Mouse (Mus musculus): ENCODE measurements around the gene 4931440F15Rik. TPM values are rescaled to one million over a fixed set of nuclear protein-coding genes. Genes with fewer than 3 reads are reported as not detected.

Gene 4931440F15Rik
- polyA plus RNA-seq, 1 experiment from 2014 or later, result 1.3 TPM

- Histone ChIP-seq H3K9ac (replicated peaks; ENCODE audit: low read depth, low read length) (no peak overlapping the region), H3K27me3 (ENCODE audit: control insufficient read depth, insufficient read depth, low read length) (no peaks in the 10 kb centered on the region), H3K4me2 (ENCODE audit: low read depth, low read length) (no peak overlapping the region), H3K27ac (ENCODE audit: low read depth, low read length) (no peak overlapping the region), H3K36me3 (ENCODE audit: control insufficient read depth, insufficient read depth, low read length) (no peaks in the 10 kb centered on the region), H3K4me1 (ENCODE audit: control insufficient read depth, insufficient read depth, low read length) (no peaks in the 10 kb centered on the region), H3K4me3 (ENCODE audit: low read depth, low read length) (no peak overlapping the region), H3K9me3 (ENCODE audit: control insufficient read depth, low read length) (no peaks in the 10 kb centered on the region)
- no peak for ATAC-seq (ENCODE audit: low read depth)
- WGBS, result 90% methylated on average over 7 of the region's 7 CpGs
Measured at GRCm38 (mm10) chr11:29808981-29809589, 16.4 kb downstream of the 4931440F15Rik start.

DNA sequence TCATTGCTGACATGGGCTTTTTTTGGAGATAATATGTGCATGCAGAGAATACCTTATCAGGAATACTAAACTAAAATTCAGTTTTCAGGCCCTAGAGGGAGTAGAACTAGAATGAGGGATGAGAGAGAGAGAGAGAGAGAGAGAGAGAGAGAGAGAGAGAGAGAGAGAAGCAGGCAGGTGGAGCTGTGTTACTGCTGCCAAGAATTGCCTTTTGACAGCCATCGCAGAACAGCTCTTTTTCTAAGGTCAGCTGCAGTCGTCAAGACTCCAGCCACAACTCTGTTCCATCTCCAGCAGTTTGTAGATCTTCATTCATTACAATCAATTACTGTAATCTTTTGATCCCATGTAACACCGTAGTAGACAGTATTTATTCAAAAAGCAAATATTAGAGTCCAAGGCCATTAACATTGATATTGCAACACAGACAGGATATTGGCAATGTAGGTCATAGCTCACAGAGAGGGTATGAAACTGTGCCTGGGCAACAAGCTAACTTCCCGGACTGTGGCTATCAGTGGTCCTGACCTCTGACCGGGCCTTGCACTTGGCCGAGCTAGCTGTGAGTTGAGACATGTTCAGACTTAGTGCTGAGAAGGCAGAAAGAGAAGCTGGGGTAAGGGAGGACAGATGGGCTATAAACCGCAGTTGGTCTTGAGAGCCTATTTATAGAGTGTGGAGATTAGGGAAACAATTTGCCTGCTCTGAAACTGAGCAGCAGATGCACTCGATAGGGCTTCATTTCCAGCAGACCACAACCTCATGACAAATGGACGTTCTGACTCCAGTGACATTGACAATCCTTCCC lies 17.1 kb downstream of the 4931440F15Rik start:
- no peaks in the 10 kb centered on the region for H3K4me1 ChIP-seq (ENCODE audit: control insufficient read depth, insufficient read depth, low read length)
- H3K9ac ChIP-seq (replicated peaks; ENCODE audit: low read depth, low read length), result no peak overlapping the region
- peak; percentile 57; the same call in 1 of the 2 replicates for ATAC-seq (ENCODE audit: low read depth)
- WGBS, result 57% methylated on average over 9 of the region's 9 CpGs
- H3K4me2 ChIP-seq (ENCODE audit: low read depth, low read length), result no peak overlapping the region
- no peak overlapping the region for H3K4me3 ChIP-seq (ENCODE audit: low read depth, low read length)
- H3K27ac ChIP-seq (ENCODE audit: low read depth, low read length), result no peak overlapping the region
- H3K36me3 ChIP-seq (ENCODE audit: control insufficient read depth, insufficient read depth, low read length), result no peaks in the 10 kb centered on the region
- no peaks in the 10 kb centered on the region for H3K9me3 ChIP-seq (ENCODE audit: control insufficient read depth, low read length)
- H3K27me3 ChIP-seq (ENCODE audit: control insufficient read depth, insufficient read depth, low read length), result no peaks in the 10 kb centered on the region

DNA sequence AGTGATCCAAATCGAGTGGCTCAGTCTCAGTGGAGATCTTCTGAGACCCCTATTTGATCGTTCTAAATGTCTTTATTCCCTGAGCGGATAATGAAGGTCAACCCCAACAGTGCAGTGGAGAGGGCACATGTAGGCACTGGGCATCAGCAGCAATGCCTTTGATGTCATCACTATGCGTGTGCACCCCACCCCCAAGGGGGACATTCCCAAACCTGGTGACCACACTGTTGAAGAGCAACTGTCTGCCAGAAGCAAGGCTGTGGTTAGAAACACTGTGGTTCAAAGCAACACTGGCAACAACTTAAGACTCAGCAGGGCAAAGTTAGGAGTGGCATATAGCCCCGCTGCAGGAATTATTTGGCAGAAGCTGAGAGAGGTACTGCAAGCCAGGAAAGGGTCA lies 18.1 kb downstream of the 4931440F15Rik start:
- Histone ChIP-seq H3K4me1 (ENCODE audit: control insufficient read depth, insufficient read depth, low read length) (no peaks in the 10 kb centered on the region), H3K4me3 (ENCODE audit: low read depth, low read length) (no peak overlapping the region), H3K36me3 (ENCODE audit: control insufficient read depth, insufficient read depth, low read length) (no peaks in the 10 kb centered on the region), H3K9me3 (ENCODE audit: control insufficient read depth, low read length) (no peaks in the 10 kb centered on the region), H3K27ac (ENCODE audit: low read depth, low read length) (no peak overlapping the region), H3K27me3 (ENCODE audit: control insufficient read depth, insufficient read depth, low read length) (no peaks in the 10 kb centered on the region), H3K4me2 (ENCODE audit: low read depth, low read length) (no peak overlapping the region), H3K9ac (replicated peaks; ENCODE audit: low read depth, low read length) (no peak overlapping the region)
- no peak for ATAC-seq (ENCODE audit: low read depth)
- WGBS, result 88% methylated on average over 5 of the region's 5 CpGs

- Histone ChIP-seq H3K9ac (replicated peaks; ENCODE audit: low read depth, low read length) (no peak overlapping the region), H3K9me3 (ENCODE audit: control insufficient read depth, low read length) (no peaks in the 10 kb centered on the region), H3K27ac (ENCODE audit: low read depth, low read length) (no peak overlapping the region), H3K36me3 (ENCODE audit: control insufficient read depth, insufficient read depth, low read length) (no peaks in the 10 kb centered on the region), H3K4me3 (ENCODE audit: low read depth, low read length) (no peak overlapping the region), H3K27me3 (ENCODE audit: control insufficient read depth, insufficient read depth, low read length) (no peaks in the 10 kb centered on the region), H3K4me1 (ENCODE audit: control insufficient read depth, insufficient read depth, low read length) (no peaks in the 10 kb centered on the region), H3K4me2 (ENCODE audit: low read depth, low read length) (no peak overlapping the region)
- WGBS, result 89% methylated on average over 2 of the region's 2 CpGs
- ATAC-seq (ENCODE audit: low read depth), result no peak
Measured at GRCm38 (mm10) chr11:29801432-29802427, 23.7 kb downstream of the 4931440F15Rik start.

GRCm38 (mm10) chr11:29799839-29800238 lies 25.6 kb downstream of the 4931440F15Rik start:
- Histone ChIP-seq H3K9me3 (ENCODE audit: control insufficient read depth, low read length) (no peaks in the 10 kb centered on the region), H3K27me3 (ENCODE audit: control insufficient read depth, insufficient read depth, low read length) (no peaks in the 10 kb centered on the region), H3K4me2 (ENCODE audit: low read depth, low read length) (no peak overlapping the region), H3K36me3 (ENCODE audit: control insufficient read depth, insufficient read depth, low read length) (no peaks in the 10 kb centered on the region), H3K9ac (replicated peaks; ENCODE audit: low read depth, low read length) (no peak overlapping the region), H3K4me3 (ENCODE audit: low read depth, low read length) (no peak overlapping the region), H3K27ac (ENCODE audit: low read depth, low read length) (no peak overlapping the region), H3K4me1 (ENCODE audit: control insufficient read depth, insufficient read depth, low read length) (no peaks in the 10 kb centered on the region)
- 79% methylated on average over 1 of the region's 1 CpGs for WGBS
- no peak for ATAC-seq (ENCODE audit: low read depth)

- ATAC-seq (ENCODE audit: low read depth), result no peak
- 94% methylated on average over 6 of the region's 6 CpGs for whole genome bisulfite sequencing
Measured at GRCm38 (mm10) chr11:29795106-29795505, 30.4 kb downstream of the 4931440F15Rik start.

GRCm38 (mm10) chr11:29794475-29794874 lies 31.0 kb downstream of the 4931440F15Rik start:
- Histone ChIP-seq H3K27me3 (ENCODE audit: control insufficient read depth, insufficient read depth, low read length) (no peaks in the 10 kb centered on the region), H3K36me3 (ENCODE audit: control insufficient read depth, insufficient read depth, low read length) (no peaks in the 10 kb centered on the region), H3K27ac (ENCODE audit: low read depth, low read length) (no peak overlapping the region), H3K9ac (replicated peaks; ENCODE audit: low read depth, low read length) (no peak overlapping the region), H3K9me3 (ENCODE audit: control insufficient read depth, low read length) (no peaks in the 10 kb centered on the region), H3K4me3 (ENCODE audit: low read depth, low read length) (no peak overlapping the region), H3K4me2 (ENCODE audit: low read depth, low read length) (no peak overlapping the region), H3K4me1 (ENCODE audit: control insufficient read depth, insufficient read depth, low read length) (no peaks in the 10 kb centered on the region)
- ATAC-seq (ENCODE audit: low read depth), result no peak
- WGBS, result 70% methylated on average over 2 of the region's 2 CpGs

More at GRCm38 (mm10) chr11:29795106-29795505, 30.4 kb downstream of the 4931440F15Rik start:
- no peaks in the 10 kb centered on the region for H3K27me3 ChIP-seq (ENCODE audit: control insufficient read depth, insufficient read depth, low read length)
- no peak overlapping the region for H3K9ac ChIP-seq (replicated peaks; ENCODE audit: low read depth, low read length)
- no peaks in the 10 kb centered on the region for H3K9me3 ChIP-seq (ENCODE audit: control insufficient read depth, low read length)
- no peak overlapping the region for H3K27ac ChIP-seq (ENCODE audit: low read depth, low read length)
- H3K4me1 ChIP-seq (ENCODE audit: control insufficient read depth, insufficient read depth, low read length), result no peaks in the 10 kb centered on the region
- no peak overlapping the region for H3K4me2 ChIP-seq (ENCODE audit: low read depth, low read length)
- no peak overlapping the region for H3K4me3 ChIP-seq (ENCODE audit: low read depth, low read length)
- H3K36me3 ChIP-seq (ENCODE audit: control insufficient read depth, insufficient read depth, low read length), result no peaks in the 10 kb centered on the region

GRCm38 (mm10) chr11:29790796-29791195 lies 34.7 kb downstream of the 4931440F15Rik start:
- no peak for ATAC-seq (ENCODE audit: low read depth)
- Histone ChIP-seq H3K9ac (replicated peaks; ENCODE audit: low read depth, low read length) (no peak overlapping the region), H3K9me3 (ENCODE audit: control insufficient read depth, low read length) (no peaks in the 10 kb centered on the region), H3K4me3 (ENCODE audit: low read depth, low read length) (no peak overlapping the region), H3K4me2 (ENCODE audit: low read depth, low read length) (no peak overlapping the region), H3K36me3 (ENCODE audit: control insufficient read depth, insufficient read depth, low read length) (no peaks in the 10 kb centered on the region), H3K27ac (ENCODE audit: low read depth, low read length) (no peak overlapping the region), H3K4me1 (ENCODE audit: control insufficient read depth, insufficient read depth, low read length) (0 out of 2 replicates have a peak, but pooled peaks cover 4% of the 10 kb centered on the region), H3K27me3 (ENCODE audit: control insufficient read depth, insufficient read depth, low read length) (no peaks in the 10 kb centered on the region)
- 85% methylated on average over 2 of the region's 2 CpGs for WGBS

Measured in neural tube, embryonic 14.5 days (tissue).